Mouse (Mus musculus) layer of hippocampus, adult 6 months (tissue): Measurements from ENCODE around the gene Plk1. TPM values are rescaled to one million over a fixed set of nuclear protein-coding genes. Genes with fewer than 3 reads are reported as not detected.

ENCODE experiments used
- long read RNA-seq, 2 experiments: library from polyadenylated mRNA; unstranded; transcript quantifications; one replicate each; pipeline ENCODE4 v2.0.0; 2019 to 2020
- polyA plus RNA-seq: library from polyadenylated mRNA; unstranded; fragments of <200 nt; fragmentation: Nextera tagmentation; gene quantifications from 2 replicates; pipeline ENCODE4 v1.2.3, GENCODE M21; 2021

Gene Plk1
- 0.16 and 0.38 TPM in 2 replicates for polyA plus RNA-seq
- long read RNA-seq, experiment 1 = 0 reads
- long read RNA-seq, experiment 2, partial matches to known transcripts = 0 of 1 reads
- long read RNA-seq, experiment 2, other reads (novel, unspliced or antisense) = 0 of 1 reads

GRCm38 (mm10) chr7:122158915-122159902 lies at the start of gene Plk1:
TSS of gene Plk1 (plus strand) at chr7:122159439.

GRCm38 (mm10) chr7:122132497-122133337 lies 26.5 kb upstream of the Plk1 start, which contains the start of the genes Palb2 and Dctn5:
TSS of gene Palb2 (minus strand) at chr7:122132985.
TSS of gene Dctn5 (plus strand) at chr7:122133041.

GRCm38 (mm10) chr7:122186043-122186442 lies 26.8 kb downstream of the Plk1 start, which contains the start of gene Ern2:
TSS of gene Ern2 (minus strand) at chr7:122186207.

GRCm38 (mm10) chr7:122219315-122219801 lies 60.1 kb downstream of the Plk1 start, which contains the start of gene Chp2:
TSS of gene Chp2 (plus strand) at chr7:122219496.

Other genes with a start within 250 kb of the Plk1 start
- gene Cog7, start 177.7 kb upstream of the Plk1 start, polyA plus RNA-seq = 34.2 and 36.4 TPM in 2 replicates
- gene Gga2, start 138.2 kb upstream of the Plk1 start, polyA plus RNA-seq = 16.3 and 19.1 TPM in 2 replicates
- 22.2 and 23.9 TPM in 2 replicates for gene Ubfd1, start 92.3 kb upstream of the Plk1 start, polyA plus RNA-seq
- 6.9 and 7.5 TPM in 2 replicates for gene Ears2, start 92.2 kb upstream of the Plk1 start, polyA plus RNA-seq
- 1,091 and 1,093 TPM in 2 replicates for gene Ndufab1, start 57.6 kb upstream of the Plk1 start, polyA plus RNA-seq
- 0.40 and 0.46 TPM in 2 replicates for gene Palb2, start 26.5 kb upstream of the Plk1 start, polyA plus RNA-seq
- 134 and 181 TPM in 2 replicates for gene Dctn5, start 26.4 kb upstream of the Plk1 start, polyA plus RNA-seq
- 0.06 TPM in 1 of 2 replicates, not detected in the other for gene Ern2, start 26.8 kb downstream of the Plk1 start, polyA plus RNA-seq
- gene Chp2, start 60.1 kb downstream of the Plk1 start, polyA plus RNA-seq = 0.36 and 0.38 TPM in 2 replicates
- 143 and 148 TPM in 2 replicates for gene Prkcb, start 129.3 kb downstream of the Plk1 start, polyA plus RNA-seq